Mouse (Mus musculus): ENCODE data around the gene Pard3.
"Not testable (repeated sequence)": the region's sequence is repeated elsewhere in the genome, so short reads cannot be mapped to it uniquely, and the experiment has no call there.

Gene Pard3

DNA sequence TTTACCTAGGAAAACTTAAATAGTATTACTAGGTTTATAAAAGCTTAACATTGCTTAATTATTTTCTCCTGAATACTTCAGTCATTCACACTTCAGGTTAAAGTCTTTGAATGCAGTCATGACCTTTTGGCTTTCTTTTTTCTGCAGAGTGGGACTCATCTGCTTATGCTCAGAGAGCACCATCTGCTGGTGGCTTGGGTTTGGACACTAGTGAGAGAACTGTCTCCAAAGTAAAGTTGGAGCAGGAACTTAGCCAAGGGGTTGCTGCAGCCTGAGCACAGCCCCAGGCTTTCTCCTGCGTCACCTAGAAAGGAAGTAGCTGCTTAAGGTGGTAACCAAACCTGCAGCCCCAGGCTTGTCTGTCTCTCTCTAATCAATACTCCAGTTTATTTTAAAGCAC is 75.5 kb downstream of the Pard3 start:
- DNase-seq (ENCODE audit: low spot score), result peak; percentile 86

DNA sequence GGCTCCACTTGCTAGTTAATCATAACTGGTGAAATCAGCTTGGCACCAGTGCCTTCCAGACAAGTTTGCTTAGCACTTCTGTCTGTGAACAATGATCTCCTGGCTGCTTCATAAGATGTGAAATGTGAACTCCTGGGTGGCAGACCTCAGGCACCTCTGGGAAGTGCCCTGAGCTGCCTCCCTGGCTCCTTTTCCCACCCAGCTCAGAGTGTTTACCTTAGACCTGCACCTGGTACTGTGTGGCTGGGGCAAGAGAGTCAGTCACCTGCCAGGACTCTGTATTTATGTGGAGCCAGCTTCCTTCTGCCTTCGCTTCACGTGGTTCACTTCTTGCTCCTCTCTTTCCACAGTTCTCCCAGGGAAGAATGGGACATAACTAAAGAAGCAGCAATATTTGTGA is 77.3 kb downstream of the Pard3 start:
- DNase-seq (ENCODE audit: low spot score), result no peak

DNA sequence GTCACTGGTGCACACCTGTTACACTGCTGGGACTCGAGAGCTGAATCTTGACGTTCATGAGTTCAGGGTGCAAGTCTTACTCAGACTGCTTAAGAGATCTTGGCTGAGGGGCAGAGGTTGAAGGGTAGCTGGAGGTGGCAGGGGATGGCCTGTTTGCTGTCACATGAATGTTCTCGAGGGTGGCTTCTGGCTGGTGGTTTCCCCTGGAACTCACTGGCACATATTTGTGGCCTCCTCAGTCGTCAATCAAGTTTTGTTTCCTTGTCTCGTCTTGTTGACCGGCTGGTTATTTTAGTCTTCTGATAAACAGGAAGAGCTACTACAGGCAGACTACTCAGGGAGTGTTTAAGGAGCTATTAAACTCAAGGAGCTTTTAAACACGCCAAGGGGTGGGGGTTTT is 79.9 kb downstream of the Pard3 start:
- no peak for DNase-seq (ENCODE audit: low spot score)

DNA sequence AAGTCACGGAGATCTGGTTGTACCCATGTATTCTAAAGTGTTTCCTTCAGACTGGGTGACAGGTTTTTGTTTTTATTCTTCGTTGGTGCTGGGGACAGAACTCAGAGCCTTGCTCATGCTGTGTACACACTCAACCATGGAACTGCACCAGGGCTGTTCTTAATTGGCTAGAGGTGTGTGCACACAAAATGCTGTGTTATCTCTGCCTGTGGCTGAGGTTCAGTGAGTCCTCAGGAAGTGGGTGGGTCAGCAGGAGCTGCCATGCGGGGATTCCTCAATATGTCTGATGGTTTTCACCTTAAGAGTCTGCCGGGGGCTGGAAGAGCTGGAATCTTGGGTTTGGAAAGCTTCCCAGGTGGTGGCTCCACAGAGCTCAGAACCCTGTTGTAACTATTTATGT is 80.9 kb downstream of the Pard3 start:
- DNase-seq (ENCODE audit: low spot score), result no peak

DNA sequence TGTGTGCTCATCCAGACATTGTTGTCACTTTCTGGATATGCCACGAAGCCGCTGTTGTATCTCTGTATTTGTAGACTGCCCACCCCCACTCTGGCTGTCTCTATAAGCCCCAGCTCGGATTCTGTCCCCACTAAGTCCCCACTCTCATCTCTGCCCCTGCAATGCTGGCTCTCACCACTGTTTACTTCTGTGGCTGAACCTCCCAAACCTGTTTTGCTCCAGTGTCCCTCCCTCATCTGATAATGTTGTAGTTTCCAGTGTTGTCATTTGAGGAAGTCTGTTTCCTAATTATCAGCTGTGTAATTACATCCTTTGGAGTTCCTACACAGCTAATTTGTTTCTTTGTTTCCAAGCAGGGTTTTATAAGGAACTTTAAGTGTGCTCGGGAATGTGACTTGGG is 81.4 kb downstream of the Pard3 start:
- DNase-seq (ENCODE audit: low spot score), result no peak

DNA sequence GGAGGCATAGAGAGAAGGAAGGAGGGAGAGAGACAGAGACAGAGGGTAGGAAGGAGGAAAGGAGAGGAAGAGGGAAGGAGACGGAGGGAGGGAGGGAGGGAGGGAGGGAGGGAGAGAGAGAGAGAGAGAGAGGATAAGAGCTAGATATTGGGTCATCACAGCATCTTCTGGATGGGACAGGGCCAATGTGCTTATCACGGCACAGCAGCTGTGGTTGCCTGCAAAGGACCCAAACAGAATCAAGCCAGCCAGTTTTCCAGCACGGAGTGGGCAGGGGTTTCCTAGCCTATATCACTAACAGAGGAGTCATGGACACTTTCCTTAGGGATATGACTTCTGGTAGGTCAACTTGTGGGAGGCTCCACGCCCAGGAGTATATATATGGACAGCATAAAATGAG is 82.4 kb downstream of the Pard3 start:
- no peak for DNase-seq (ENCODE audit: low spot score)

DNA sequence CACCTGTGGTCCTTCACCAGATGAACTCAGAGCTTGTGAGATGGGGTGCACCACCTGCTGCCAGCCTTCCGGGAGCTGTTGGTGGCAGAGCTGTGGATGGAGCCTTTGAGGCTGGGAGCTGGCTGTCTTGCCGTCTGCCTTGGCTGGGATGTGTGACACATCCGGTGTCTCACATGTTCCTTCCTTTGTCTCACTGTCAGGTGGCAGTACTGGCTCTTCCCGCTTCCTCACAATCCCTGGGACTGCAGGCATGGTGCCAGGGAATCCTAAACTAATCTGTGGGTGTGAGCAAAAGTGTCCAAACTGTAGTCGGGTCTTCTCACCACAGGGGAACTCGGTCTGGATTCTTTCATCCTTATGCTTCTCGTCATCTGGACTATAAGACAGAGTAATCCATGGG is 85.1 kb downstream of the Pard3 start:
- no peak for DNase-seq (ENCODE audit: low spot score)

DNA sequence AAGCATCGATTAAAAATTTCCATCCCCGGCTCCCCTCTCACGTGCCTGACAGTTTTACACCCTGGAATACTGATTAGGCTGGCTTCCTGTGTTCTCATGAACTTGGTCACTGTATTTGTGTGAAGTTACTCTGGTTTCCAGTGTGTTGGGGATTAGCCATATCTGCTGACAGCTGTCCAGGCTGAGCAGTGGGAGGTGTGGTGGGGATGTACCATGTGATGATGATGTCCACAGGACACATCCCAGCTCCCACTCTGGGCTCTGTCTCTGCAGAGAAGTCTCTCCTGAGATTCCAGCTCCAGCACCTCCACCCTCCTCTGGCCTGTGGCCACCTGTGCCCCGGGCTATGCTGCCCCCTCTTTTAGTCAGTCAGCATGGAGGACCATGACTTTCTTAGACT is 87.0 kb downstream of the Pard3 start:
- DNase-seq (ENCODE audit: low spot score), result no peak

DNA sequence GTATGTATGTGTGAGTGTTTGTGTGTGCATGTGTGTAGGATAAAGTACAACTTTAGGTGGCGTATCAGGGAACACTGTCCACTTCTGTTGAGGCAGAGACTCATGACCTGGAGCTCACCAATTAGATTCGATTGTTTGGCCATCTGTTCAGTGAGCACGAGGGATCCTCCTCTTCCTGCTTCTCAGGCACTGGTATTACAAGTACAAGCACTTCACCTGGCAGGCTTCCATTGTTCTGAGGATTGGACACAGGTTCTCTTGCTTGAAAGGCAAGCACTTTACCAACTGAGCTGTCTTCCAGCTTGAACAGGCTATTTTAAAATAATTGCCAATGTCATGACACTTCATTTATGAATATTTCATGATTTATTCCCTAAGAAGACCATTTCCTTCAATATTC is 88.0 kb downstream of the Pard3 start:
- DNase-seq (ENCODE audit: low spot score), result no peak

DNA sequence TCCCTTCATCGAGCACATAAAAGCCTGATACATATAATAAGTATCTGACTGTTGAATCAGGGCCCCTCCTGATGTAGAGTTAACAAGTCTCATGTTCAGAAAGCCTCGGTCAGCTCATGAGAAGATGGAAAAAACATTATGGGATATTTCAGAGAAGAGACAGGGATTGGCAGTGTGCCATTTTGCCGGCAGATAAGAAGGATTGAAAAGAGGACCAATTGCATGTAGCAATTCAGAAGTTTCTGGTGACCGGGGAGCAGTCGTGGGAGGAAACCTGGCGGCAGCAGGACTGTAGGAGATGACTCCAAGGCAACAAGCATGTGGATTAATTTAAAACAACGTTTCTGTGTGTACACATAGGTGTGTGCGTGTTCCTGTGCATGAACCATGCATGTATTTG is 93.4 kb downstream of the Pard3 start:
- DNase-seq (ENCODE audit: low spot score), result no peak

DNA sequence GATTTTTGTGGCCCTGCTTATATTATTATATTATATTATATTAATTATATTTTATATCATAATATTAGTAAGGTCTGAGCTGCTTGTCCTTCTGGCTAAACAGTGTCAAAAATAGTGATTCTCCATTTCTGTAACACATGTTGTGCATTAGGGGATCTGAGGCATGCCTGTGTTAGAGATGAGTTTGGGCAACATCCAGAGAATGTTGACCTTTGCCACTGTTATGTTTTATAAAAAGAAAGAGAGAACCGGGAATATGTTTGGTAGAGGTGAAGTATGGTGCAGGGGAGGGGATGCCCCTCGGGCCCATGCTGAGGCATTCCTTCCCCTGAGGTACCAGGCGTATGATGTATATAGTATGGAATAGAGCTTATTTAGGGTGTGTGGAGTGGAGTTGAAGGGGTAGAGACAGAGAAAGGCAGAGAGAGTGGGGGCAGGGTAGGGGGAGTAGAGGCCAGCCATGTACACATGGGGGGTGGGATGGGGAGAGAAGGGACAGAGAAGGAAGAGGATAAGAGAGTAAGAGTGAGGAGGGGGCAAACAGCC is 95.8 kb downstream of the Pard3 start:
- DNase-seq (ENCODE audit: low spot score), result no peak

DNA sequence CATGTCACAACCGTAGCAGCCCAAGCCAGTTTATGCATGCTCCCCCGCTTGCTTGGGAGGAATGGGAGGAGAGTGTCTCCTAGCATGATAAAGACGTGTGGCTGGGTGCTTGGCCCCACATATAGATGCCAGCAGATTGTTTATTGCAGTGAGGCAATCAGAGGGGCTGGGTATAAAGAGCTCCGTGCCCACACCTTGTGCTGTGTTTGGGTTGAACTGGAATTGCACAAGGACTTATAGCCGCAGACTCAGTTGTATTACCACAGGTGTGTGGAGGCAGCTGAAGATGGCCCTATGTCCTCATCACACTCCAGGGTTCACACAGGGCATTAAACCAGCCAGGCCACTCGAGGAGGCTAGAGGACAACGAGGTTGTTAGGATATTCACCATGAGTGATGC is 98.2 kb downstream of the Pard3 start:
- no peak for DNase-seq (ENCODE audit: low spot score)

DNA sequence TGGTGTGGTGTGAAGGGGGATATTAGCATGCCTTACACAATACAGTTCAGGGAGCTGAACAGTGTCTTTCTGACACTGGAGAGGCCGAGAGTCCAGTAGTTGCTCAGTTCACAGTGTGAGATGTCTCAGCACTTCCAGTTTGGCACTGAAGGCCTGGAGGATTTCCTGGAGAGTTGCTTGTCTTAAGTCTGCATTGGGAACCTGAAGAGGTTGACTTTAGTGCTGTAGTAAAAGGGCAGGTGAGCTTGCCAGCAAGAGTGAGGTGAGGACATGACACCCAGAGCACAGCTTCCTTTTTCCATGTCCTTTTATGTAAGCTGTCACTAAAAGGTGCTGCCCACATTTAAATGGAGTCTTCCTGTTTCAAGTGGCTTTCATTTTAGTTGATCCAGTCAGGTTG is 99.1 kb downstream of the Pard3 start:
- DNase-seq (ENCODE audit: low spot score), result no peak

DNA sequence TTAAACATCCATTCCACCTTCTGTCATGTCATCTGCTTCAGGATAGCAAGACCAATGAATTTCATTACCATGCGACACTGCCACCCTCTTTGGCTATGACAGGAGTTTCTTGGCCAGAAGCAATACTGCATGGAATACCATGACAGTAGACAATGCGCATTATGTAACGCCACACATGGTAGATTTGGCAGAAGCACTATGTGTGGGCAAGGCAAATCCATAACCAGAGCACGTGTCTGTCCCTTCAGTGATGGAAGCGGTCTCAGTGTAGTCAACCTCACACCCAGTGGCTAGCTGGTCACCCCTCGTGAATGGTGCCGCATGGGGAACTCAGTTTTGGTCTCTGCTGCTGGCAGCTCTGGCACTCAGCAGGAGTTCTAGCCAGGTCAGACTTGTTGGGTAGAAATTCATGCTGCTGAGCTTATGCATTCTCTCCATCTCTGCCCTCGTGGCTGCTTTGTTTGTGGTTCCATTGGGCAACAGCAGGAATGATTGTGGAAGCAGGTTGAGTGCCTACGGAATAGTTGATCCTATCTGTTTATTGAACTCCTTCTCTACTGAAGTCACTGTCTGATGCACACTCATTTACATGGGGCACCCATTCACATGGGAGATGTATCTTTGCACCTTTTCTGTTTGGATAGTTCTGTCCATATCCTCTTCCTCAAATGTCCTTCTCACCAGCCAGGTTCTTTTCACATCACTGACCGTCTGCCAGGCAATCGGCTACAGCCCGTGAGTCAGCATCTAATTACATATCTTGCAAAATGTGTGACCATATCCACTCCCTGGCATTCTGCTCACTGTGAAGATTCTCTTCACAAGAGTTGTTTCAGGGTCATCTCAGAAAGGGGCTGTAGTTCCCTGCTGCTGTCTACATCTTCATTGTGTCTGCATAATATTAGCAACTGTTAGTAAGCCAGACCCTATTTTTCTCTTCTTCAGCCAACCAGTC is 100.9 kb downstream of the Pard3 start:
- no peak for DNase-seq (ENCODE audit: low spot score)

DNA sequence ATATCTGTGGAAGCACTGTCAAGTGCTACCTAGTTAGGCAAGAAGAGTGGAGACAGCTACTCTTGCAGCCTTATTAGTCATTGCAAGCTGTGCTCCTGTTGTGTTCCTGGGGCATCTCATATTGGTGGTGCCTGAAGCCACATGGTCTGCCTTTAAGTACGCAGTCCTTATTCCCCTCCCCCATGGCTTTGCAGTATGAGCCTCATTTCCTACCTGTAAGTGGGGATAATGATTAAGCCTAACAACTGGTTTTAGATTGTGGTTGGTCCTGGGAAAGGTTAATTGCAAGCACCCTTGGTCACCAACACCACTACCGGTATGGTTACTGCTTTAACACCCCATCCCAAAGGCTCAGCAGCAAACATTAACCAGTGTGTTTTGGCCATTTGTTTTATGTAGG is 104.8 kb downstream of the Pard3 start:
- DNase-seq (ENCODE audit: low spot score), result no peak

DNA sequence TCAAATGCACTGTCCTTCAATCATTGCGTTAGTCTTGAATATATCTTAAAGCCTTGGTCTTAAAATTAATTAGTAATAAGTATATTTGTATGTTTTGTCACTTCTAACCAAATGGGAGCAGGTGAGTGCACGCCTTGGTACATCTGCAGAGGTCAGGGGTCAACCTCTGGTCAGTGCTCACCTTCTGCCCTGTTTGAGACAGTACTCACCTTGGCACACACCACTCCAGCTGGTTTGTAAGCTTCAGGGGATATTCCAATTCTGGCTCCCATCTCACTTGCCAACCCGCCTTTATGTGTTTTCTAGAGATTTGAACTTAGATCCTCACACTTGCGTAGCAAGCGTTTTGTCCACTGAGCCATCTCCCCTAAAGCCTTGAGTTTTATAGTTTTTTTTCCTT is 105.7 kb downstream of the Pard3 start:
- no peak for DNase-seq (ENCODE audit: low spot score)

DNA sequence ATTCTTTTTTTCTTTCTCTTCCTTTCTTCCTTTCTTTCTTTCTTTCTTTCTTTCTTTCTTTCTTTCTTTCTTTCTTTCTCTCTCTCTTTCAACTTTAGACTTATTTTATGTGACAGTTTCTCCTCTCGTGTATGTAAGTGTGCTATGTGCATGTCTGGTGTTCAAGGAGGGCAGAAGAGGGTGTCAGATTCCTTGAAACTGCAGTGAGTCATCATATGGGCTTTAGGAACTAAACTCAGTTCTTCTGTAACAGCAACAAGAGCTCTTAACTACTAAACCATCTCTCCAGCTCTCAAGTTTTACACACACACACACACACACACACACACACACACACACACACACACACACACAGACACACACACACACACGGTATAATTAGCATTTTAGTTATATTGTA is 106.7 kb downstream of the Pard3 start:
- not testable (repeated sequence) for DNase-seq (ENCODE audit: low spot score)

DNA sequence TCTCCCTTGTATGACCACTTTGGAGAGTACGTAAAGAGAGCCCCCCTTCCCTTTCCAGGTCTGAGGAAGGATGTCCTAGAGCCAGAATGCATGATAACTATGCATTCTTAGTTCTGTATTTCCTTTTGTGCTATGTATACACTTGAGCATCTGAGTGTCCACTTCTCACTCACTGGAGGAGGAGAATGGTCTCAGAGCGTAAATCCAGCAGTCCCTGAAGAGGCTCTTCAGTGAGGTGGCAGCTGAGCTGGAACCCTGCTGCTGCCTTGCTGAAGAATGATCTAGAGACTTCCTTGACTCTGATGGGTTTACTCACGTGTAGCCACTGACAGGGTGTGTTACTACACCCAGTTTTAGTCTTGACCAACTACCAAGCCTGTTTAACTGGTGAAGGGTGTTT is 107.2 kb downstream of the Pard3 start:
- no peak for DNase-seq (ENCODE audit: low spot score)

DNA sequence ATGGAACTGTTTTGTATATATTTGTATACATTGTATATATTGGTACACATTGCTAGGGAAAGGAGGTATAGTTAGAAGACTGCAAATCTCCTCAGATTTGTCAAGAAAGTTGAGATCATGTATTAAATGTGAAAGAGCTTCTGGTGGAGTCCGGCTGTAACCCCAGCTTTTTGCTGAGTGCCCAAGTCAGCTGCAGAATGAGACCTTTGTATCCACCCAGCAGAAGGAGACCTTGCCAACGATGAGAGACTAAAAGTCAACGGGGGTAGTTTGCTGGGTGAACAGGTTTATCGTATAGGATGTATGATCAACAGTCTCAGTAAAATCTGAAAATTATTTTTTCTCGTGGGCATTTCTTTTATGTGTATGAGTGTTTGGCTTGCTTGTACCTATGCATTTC is 109.8 kb downstream of the Pard3 start:
- DNase-seq (ENCODE audit: low spot score), result no peak

DNA sequence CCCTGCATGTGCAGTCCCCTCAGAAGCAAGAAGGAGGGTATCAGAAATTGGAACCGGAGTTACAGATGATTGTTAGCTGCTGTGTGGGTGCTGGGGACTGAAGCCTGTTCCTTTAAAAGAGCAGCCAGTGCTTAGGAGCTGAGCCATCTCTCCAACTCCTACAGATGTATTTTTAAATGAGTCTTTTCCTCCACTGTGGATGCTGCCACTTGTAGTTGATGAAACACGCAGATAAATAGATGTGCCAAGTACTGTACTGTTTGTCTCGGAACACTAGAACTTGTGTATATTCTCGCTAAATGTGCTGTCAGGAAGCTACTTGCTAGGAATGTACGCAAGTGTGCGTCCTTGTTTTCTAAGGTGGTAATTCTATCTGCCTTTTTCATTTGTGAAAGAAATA is 110.7 kb downstream of the Pard3 start:
- DNase-seq (ENCODE audit: low spot score), result peak; percentile 22

DNA sequence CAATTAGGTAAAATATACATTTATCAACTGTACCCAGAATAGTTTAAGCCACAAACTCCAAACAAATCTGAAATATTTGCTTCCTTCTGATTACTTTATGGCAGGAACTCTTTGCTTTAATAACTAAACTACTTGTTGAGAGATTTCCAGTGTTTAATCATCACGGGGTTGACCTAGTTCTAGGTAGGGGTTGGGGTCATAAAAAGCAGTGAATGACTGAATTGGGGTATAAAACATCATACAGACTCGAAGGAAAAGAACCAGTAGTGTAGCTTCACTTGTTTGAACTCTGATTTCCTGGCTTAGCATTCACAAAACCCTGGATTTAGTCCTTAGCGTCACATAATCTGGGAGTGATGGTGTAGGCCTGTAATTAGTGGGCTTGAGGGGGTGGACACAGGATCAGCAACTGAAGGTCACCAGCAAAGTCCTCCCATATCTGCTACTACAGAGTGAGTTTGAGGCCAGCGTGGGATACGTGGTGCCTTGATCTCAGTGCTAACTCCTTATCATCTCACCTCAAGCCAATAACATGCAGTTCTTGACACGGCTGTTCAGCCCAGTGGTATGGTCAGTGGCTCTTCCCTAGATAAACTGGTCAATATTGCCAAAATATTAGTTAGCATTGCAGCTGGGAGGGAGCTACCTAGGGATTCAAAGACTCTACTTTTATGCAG is 111.6 kb downstream of the Pard3 start:
- no peak for DNase-seq (ENCODE audit: low spot score)

DNA sequence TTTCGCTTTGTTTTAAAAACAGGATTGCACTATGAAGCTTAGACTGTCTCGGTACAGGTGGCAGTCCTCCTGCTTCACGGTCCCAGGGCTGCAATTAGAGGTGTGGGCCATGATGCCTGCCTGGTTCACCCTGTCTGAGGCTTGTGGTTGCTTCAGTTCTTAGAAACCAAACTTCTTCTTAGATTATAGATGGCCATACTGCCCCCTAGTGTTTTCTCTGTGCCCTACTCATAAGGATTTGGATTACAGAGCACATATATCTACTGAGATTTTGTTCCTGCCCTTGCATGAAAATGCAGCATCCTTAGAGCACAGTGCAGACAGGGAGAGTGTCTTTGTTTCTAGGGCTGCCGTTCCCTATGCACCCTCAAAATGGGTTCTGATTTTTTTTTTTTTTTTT is 114.9 kb downstream of the Pard3 start:
- peak; percentile 78 for DNase-seq (ENCODE audit: low spot score)

DNA sequence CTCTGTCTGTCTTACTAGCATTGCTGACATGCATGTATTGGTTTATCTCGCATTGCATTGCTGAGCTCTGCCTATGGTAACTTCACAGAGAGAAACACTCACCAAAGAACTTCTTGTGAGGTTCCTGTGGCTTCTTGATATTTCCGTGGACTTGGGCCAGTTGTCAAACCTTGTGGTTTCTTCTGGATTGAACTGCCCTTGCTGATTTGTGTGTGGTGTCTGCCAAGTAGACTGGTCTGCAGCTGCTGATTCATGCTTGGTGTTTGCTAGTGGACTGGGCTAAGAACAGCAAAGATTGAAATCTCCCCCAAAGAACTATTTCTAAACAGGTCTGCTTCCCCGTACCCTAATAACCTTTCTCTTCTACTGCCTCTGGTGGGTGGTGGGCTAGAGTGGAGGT is 117.6 kb downstream of the Pard3 start:
- DNase-seq (ENCODE audit: low spot score), result no peak

Measured in layer of hippocampus, adult 11-12 months (tissue).